Mouse (Mus musculus) A20 (cell line): Measurements from ENCODE around the gene Mvb12a.

Experiments used
- DNase-seq: peaks from one replicate; pipeline ENCODE4 v3.0.0-alpha.2; 2011; ENCODE audit warnings: low read depth, low spot score

Mvb12a gene

DNA sequence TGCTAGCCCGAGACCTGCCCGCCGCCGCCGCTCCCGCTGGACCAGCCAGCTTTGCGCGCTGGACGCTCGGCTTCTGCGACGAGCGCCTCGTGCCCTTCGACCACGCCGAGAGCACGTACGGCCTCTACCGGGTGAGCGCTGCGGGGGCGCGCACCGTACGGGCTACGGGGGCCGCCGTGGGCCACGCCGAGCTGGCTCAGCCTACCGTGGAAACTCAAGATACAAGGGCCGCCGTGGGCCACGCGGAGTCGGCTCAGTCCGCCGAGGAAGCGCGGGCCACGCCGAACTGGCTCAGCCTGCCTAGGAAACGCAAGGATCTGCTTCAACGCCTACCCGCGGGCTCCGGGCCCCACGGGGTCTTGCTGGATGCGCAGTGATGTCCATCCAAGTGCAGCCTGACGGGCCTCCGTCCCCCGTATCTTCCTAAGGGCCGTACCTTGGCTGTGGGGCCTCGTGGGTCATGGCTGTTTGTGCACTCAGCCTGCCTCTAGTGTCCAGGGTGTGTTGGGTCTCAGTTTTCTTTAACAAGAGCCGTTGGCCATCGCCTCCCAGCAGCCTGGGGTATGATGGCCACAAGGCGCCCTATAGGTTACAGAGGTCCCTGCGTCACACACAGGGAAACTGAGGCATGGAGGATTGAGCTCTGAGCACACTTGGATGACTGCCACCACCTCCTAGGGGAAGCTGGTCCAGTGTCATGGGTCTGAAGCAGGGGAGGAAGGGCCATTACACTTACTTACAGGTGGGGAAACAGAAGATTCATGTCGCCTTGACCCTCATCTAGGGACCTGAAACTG, 49.9 kb downstream of the Mvb12a start:
- peak; percentile 52 for DNase-seq

DNA sequence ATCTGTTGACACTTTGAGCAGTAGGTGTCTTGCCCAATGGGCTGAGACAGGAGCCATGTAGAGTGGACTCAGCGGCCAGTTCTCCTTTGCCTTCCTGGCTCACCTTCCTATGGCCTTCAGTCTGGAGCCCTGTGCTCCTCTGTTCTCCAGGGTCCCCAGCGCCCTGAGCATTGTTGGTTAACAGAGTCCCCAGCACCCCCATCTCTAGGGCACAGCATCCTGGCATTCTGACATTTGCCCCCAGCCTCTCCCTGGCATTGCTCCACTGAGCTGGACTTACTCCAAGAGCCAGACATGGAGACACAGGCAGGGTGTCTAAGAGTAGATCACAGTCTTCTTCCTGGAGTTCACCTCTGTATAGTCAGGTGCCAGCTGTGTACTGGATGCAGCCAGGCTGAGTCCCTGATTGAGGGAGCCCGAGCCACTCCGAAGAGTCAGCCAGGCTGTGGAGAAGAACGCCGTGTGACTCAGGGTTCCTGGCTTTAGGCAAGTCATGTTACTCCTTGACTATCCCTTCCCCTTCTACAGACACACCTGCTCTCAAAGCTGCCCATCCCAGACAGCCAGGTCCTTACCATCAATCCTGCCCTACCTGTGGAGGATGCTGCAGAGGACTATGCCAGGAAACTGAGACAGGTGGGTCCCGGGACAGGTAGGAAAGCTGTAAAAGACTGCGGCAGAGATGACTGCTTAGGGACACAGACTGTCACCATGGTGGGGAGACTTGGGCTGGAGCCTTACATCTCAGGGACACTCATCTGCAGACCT, 51.0 kb downstream of the Mvb12a start:
- no peak for DNase-seq

DNA sequence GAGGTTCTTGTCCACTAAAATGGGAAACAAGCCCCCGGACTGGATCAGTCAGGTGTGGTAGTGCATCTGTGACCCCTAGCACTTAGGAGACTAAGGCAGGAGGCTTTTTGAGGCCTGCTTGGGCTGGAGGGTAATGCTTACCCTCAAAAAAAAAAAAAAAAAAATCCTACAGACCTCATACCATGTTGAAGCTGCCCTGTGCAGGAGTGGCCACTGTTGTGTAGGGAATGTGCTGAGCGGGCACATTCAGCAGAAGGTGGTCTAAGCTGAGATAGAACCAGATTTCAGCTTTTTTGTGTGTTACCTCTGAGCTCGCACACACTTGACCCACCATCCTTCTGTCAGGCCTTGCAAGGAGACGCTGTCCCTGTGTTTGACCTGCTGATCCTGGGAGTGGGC, 51.6 kb downstream of the Mvb12a start:
- no peak for DNase-seq

DNA sequence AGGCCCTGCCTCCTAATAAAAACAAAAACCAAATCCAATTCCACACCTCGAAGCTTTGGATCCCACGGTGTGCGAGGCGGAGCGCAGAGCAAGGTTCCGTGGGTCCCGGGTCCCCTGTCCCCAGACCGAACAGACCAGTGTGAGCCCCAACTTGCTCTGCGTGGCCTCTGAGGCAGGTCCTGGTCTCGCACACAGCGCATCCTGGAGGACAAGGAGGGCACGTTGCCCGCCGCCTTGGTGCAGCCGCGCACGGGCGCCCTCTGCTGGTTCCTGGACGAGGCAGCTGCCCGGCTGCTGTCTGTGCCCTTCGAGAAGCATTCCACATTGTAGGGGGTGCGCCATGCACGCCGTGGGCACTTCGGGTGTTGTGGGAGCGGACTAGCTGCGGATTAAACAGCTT, 53.1 kb downstream of the Mvb12a start:
- peak; percentile 89 for DNase-seq

DNA sequence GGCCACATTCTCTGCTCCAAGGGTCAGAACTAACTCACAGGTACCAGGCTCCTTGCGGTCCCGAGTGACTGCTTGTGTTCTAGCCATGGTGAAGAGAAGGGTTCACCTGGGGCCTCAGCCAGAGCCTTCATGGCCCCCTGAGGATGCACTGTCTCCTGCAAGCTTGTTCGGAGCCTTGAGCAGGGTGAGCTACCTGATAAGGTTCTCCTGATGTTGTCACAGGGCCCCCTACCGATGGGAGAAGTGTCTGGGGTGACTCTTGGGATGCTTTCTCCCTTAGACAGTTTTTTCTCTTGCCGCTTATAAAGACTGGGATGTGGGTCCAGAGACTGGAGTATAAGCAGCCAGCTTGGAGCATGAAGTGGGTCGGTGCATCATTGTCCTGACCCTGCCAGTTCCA, 53.7 kb downstream of the Mvb12a start:
- no peak for DNase-seq

DNA sequence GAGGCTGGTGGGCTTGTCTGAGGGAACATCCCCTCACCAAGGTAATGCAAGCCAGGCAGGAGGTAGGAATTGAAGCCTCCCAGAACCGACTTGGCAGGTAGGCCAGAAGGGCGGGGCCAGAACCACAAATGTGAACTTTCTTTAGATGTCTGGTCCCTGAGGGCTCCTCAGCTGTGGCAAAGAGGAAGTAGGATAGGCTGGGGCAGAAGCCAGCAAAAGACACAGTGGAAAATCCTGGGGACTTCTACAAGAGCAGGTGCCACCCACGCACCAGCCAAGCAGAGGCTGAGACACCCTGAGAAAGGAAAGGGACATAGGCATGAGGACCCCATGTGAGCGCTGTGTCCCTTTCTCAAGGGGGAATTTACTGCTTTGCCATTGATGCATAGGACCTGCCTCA, 54.1 kb downstream of the Mvb12a start:
- peak; percentile 87 for DNase-seq

DNA sequence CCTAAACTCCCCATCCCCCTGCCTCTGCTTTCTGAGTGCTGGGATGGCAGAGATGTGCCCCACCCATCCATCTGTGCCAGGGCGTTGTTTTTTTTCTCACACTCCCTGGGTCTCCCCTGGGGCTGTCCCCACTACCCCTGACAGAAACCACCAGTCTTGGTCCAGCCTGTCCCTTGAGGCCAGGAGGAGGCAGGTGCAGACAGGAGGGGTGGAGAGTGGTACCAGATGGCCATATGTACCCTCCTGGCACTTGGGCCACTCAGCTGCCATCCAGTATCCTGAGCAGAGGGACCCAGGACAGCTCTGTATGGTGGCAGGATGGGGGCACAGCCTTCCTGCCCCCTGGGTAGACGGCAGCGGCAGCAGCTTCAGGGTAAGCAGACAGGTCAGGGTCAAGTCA, 54.7 kb downstream of the Mvb12a start, which contains the start of gene Fam129c:
Gene Fam129c (plus strand): TSS at position 198 of the 400 bp plus-strand sequence.
- peak; percentile 91 for DNase-seq
